Mouse (Mus musculus) liver, embryonic 11.5 days (tissue): Measurements from ENCODE around the gene Ccdc28b. TPM values are rescaled to one million over a fixed set of nuclear protein-coding genes. Genes with fewer than 3 reads are reported as not detected.

Experiments used
- ATAC-seq: fragments of 200-750 bp; cut with Nextera tagmentation; replicated peaks from 2 replicates; pipeline ENCODE4 v1.8.0; 2017; ENCODE audit warnings: moderate number of reproducible peaks, mild to moderate bottlenecking, moderate TSS enrichment, moderate library complexity; ENCODE audit not compliant: low FRiP score
- DNase-seq: peaks from one replicate; pipeline ENCODE4 v3.0.0-alpha.2; 2017; ENCODE audit warnings: low spot score
- H3K27ac ChIP-seq: fragments of 300-500 bp; sonication (generic); 2 replicates; pipeline ENCODE4 v1.5.1; 2014; ENCODE audit warnings: mild to moderate bottlenecking, low read depth, low read length, control low read depth
- H3K27me3 ChIP-seq: fragments of 300-500 bp; sonication (generic); replicated peaks from 2 replicates; pipeline ENCODE4 v1.6.1; 2014; ENCODE audit warnings: low read length, mixed read lengths; ENCODE audit not compliant: control insufficient read depth, insufficient read depth
- H3K36me3 ChIP-seq: fragments of 300-500 bp; sonication (generic); 2 replicates; pipeline ENCODE4 v1.6.1; 2014; ENCODE audit warnings: mild to moderate bottlenecking, low read length, moderate library complexity, mixed read lengths; ENCODE audit not compliant: control insufficient read depth, insufficient read depth
- H3K4me1 ChIP-seq: fragments of 300-500 bp; sonication (generic); replicated peaks from 2 replicates; pipeline ENCODE4 v1.6.1; 2014; ENCODE audit warnings: low read length, mixed read lengths; ENCODE audit not compliant: control insufficient read depth, insufficient read depth
- H3K4me2 ChIP-seq: fragments of 300-500 bp; sonication (generic); 2 replicates; pipeline ENCODE4 v1.6.1; 2014; ENCODE audit warnings: mild to moderate bottlenecking, control low read depth, moderate library complexity
- H3K4me3 ChIP-seq: fragments of 300-500 bp; sonication (generic); 2 replicates; pipeline ENCODE4 v1.5.1; 2014; ENCODE audit warnings: low read depth, low read length, control low read depth
- H3K9ac ChIP-seq: fragments of 300-500 bp; sonication (generic); 2 replicates; pipeline ENCODE4 v1.6.1; 2014; ENCODE audit warnings: low read depth, low read length, control low read depth
- H3K9me3 ChIP-seq: fragments of 300-500 bp; sonication (generic); 2 replicates; pipeline ENCODE4 v1.6.1; 2016; ENCODE audit warnings: low read length, inconsistent platforms, mixed read lengths; ENCODE audit not compliant: control insufficient read depth
- WGBS: fragments of 180-500 bp; shearing (Covaris S2); extraction: QIAGEN DNeasy Blood & Tissue Kit; methylation state at CpG from one replicate; pipeline ENCODE4 v1.1.7; 2014; 5-methylcytosine and 5-hydroxymethylcytosine counted together
- polyA plus RNA-seq: library from polyadenylated mRNA; unstranded; fragments of >200 nt; fragmentation: Nextera tagmentation; extraction: Ambion mirVana; gene quantifications from 2 replicates; pipeline ENCODE4 v1.2.1, GENCODE M21; 2014

Gene Ccdc28b
- polyA plus RNA-seq, 1 experiment from 2014 or later, result 33.1 TPM

DNA sequence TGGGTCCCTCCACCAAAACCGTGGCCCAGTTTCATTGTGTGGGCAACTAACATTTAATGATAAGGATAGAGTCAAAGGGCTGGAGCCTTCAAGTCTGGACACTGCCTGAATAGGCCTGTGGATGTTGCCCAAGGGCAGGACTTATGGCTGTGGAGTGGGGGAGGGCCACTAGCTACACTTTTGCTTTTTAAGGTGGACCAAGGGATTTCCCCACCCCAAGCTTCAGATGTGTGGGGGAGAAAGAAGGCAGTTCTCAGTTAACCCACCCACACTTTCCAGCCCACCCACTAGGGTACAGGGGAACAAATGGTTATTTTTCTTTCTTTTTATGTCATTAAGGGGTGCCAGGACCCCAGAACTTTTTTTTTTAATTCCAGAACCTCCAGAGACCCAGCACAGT, 39.4 kb downstream of the Ccdc28b start:
- H3K4me2 ChIP-seq, result peak overlapping the region; percentile 74
- no peak for ATAC-seq
- H3K36me3 ChIP-seq, result no peaks in the 10 kb centered on the region
- peaks cover 11% of the 10 kb centered on the region for H3K4me1 ChIP-seq
- no peaks in the 10 kb centered on the region for H3K27me3 ChIP-seq
- H3K9me3 ChIP-seq, result no peaks in the 10 kb centered on the region
- peak overlapping the region; percentile 39; the same call in 1 of the 2 replicates for H3K27ac ChIP-seq
- 61% methylated on average over 1 of the region's 1 CpGs for WGBS
- no peak for DNase-seq
- peak overlapping the region; percentile 55 for H3K4me3 ChIP-seq
- peak overlapping the region; percentile 66 for H3K9ac ChIP-seq

DNA sequence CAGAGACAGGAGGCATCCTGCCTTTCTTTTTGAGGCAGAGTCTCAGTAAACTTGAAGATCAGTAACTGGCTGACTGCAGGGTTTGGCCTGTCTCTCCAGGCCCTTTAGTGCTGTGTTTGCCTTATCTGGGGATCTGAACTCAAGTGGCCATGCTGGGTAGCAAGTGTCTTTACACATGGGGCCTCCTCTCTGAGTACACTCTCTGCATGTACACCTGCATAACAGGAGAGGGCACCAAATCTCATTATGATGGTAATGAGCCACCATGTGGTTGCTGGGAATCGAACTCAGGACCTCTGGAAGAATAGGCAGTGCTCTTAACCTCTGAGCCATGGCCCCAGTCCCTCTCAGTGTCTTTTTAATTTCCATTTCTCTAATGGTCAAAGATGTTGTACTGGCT, 41.5 kb downstream of the Ccdc28b start:
- WGBS, result 79% methylated on average over 1 of the region's 1 CpGs
- Histone ChIP-seq H3K4me1 (peaks cover 7% of the 10 kb centered on the region), H3K9ac (no peak overlapping the region), H3K9me3 (no peaks in the 10 kb centered on the region), H3K27me3 (no peaks in the 10 kb centered on the region), H3K36me3 (no peaks in the 10 kb centered on the region), H3K4me3 (no peak overlapping the region), H3K27ac (no peak overlapping the region), H3K4me2 (no peak overlapping the region)
- DNase-seq, result no peak
- no peak for ATAC-seq

DNA sequence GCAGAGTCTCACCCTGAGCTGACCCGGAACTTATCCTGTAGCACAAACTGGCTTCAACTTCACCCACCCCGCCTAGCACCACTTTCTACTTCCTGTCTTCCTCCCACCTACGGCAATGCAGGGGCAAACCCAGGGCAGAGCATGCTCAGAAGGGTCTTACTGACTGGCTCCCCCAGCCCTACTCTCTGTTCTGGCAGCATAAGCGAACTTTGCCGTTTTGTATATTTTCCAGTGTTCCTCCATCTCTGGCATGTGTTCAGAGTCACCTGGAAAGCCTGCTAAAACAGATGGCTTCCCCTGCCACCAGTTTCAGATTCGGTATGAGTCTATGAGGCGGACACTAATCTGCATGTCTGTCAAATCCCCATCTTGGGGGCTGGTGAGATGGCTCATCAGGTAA, 43.4 kb downstream of the Ccdc28b start:
- DNase-seq (no peak), ATAC-seq (no peak)
- H3K9me3 ChIP-seq, result no peaks in the 10 kb centered on the region
- no peak overlapping the region for H3K4me2 ChIP-seq
- H3K4me3 ChIP-seq, result no peak overlapping the region
- no peak overlapping the region for H3K27ac ChIP-seq
- peaks cover 7% of the 10 kb centered on the region for H3K4me1 ChIP-seq
- 72% methylated on average over 7 of the region's 7 CpGs for WGBS
- H3K27me3 ChIP-seq, result no peaks in the 10 kb centered on the region
- no peaks in the 10 kb centered on the region for H3K36me3 ChIP-seq
- no peak overlapping the region for H3K9ac ChIP-seq

DNA sequence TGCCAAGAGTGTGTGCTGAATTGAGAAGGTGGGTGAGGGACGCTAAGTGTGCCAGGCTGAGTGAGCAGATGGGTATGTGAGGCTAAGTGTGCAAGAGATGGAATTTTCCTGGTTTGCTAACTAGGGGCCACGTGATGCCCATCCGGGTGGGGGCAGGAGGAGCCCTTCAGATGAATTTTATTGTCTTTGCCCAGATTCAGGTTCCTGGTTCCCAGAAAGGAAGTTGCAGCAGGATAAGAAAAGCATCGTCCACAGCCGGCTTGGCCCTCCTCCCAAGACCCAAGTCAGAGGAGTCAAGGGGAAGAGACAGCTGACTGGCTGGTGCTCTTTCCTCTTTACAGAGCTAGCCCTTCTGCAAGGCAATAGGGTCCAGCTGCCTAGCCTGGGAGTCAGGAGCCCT, 45.3 kb downstream of the Ccdc28b start, which contains the start of gene Fam167b:
Gene Fam167b, minus strand, starts transcription at position 84 of the 400 bp plus-strand sequence.
- Histone ChIP-seq H3K9me3 (no peaks in the 10 kb centered on the region), H3K4me3 (no peak within 1 kb of the TSS), H3K4me1 (peaks cover 4% of the 10 kb centered on the region), H3K36me3 (no peaks in the 10 kb centered on the region), H3K4me2 (peak within 1 kb of the TSS; percentile 42), H3K27ac (no peak within 1 kb of the TSS), H3K9ac (no peak within 1 kb of the TSS; the same call in 1 of the 2 replicates), H3K27me3 (no peaks in the 10 kb centered on the region)
- 63% methylated on average over 5 of the region's 5 CpGs for WGBS
- DNase-seq, result no peak
- ATAC-seq, result no peak

DNA sequence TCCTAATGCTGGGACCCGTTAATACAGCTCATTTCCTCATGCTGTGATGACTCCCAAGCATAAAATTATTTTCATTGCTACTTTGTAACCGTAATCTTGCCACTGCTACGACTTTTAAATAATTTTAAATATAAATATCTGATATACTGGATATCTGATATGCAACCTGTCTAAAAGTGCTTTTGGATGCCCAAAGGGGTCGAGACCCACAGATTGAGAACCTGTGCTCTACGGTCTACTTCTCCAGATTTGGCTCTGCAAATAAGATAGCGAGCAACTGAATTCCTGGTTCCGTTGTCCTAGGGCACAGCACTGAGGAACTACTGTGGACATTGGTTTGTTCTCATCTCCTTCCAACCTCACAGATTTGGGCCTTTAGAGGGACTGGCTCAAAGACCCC, 46.1 kb downstream of the Ccdc28b start:
- DNase-seq (no peak), ATAC-seq (no peak)
- H3K27ac ChIP-seq, result no peak overlapping the region
- no peaks in the 10 kb centered on the region for H3K27me3 ChIP-seq
- WGBS, result 73% methylated on average over 7 of the region's 7 CpGs
- H3K9ac ChIP-seq, result no peak overlapping the region; the same call in 1 of the 2 replicates
- H3K4me1 ChIP-seq, result peaks cover 4% of the 10 kb centered on the region
- H3K4me2 ChIP-seq, result peak overlapping the region; percentile 42; the same call in 1 of the 2 replicates
- H3K4me3 ChIP-seq, result no peak overlapping the region
- H3K36me3 ChIP-seq, result no peaks in the 10 kb centered on the region
- H3K9me3 ChIP-seq, result no peaks in the 10 kb centered on the region

DNA sequence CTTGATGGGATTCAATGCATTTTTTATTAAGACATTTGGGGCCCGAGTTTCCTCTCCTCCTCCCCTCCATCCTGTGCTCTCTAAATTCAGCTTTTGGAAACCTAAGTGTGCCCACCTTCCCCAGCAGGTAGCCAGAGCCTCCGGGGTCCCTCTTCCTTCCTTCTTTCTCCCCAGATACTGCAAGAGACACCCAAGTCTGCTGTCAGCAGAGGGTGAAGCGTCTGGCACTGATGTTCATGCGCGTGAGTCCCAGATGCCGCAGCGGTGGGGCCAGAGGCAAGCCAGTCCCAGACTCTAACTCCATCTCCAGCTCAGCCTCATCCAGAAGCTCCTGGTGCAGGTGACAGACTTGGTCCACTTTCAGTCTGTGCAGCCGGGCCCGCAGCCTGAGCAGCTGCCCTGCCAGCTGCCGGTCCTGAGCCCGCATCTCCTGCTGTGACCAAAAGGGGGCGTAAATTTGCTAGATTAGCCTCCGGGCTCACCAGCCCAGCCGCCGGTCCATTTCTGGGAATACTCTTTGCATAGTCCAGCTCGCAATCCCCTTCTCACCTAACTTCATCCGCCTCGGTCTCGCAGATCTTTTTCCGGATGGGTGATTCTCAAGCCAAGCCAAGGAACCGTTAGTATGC, 46.8 kb downstream of the Ccdc28b start:
- H3K4me2 ChIP-seq, result peak overlapping the region; percentile 42

DNA sequence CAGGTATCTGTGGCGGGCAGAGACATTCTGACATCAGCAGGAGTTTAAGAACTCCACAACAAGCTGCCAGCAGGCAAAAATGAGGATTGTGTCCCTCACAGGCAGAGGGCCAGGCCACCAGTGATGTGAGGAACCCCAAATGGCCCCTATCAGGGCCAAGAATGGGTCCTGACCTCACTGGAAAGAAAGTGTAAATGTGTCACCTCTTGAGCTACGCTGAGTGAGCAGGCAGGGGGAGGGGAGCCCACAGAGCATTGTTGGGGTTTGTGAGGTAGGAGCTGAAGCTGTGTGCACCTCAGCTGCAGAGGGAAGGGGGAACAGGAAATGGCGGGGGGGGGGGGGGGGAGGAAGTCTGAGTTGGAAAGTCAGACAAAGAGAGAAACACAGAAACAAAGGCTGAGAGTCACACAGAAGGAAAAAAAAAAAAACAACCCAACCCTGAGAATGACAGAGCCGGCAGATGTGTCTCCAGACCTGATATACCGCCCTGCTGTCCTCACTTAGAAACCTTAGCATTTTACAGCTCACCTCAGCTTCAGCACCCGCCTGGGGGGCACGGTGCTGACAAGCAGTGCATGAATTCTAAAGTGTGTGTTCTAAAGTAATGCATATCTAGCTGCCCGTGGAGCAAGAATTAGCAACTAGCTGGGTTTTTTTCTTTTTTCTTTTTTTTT, 48.4 kb downstream of the Ccdc28b start:
- no peak for DNase-seq
- ATAC-seq, result no peak
- Histone ChIP-seq H3K4me2 (peak overlapping the region; percentile 19; the same call in 1 of the 2 replicates), H3K9me3 (no peaks in the 10 kb centered on the region), H3K4me3 (no peak overlapping the region), H3K27ac (no peak overlapping the region; the same call in 1 of the 2 replicates), H3K27me3 (no peaks in the 10 kb centered on the region), H3K9ac (no peak overlapping the region), H3K36me3 (no peaks in the 10 kb centered on the region), H3K4me1 (peaks cover 4% of the 10 kb centered on the region)
- WGBS, result 39% methylated on average over 7 of the region's 8 CpGs

More for the DNA sequence above, 46.8 kb downstream of the Ccdc28b start:
- no peaks in the 10 kb centered on the region for H3K36me3 ChIP-seq
- H3K4me1 ChIP-seq, result peaks cover 4% of the 10 kb centered on the region
- DNase-seq (peak; percentile 56), ATAC-seq (no peak)
- H3K27me3 ChIP-seq, result no peaks in the 10 kb centered on the region
- no peak overlapping the region for H3K27ac ChIP-seq
- H3K4me3 ChIP-seq, result no peak overlapping the region; the same call in 1 of the 2 replicates
- 36% methylated on average over 21 of the region's 21 CpGs for WGBS
- H3K9me3 ChIP-seq, result no peaks in the 10 kb centered on the region
- H3K9ac ChIP-seq, result no peak overlapping the region

DNA sequence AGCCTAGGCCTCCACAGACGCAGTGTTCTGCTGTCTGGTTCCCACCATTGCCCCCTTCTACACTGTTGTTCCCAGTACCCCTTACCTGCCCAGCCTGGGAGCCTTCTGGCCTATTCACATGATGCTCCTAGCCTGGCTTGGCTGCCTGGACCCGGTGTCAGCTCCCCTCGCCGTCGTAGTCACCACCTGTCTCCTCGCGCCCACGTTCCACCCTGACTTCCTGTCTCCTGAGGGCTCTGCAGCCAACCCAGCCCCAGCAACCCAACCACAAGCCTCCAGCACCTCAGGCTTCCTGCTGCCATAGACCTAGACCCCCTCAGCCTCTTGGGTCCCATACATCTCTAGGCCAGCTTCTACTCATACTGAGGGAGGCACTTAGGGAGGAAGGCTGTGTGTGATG, 50.3 kb downstream of the Ccdc28b start, which contains the start of gene Lck:
Gene Lck, minus strand, starts transcription at position 212 of the 400 bp plus-strand sequence.
- H3K9ac ChIP-seq, result no peak within 1 kb of the TSS
- DNase-seq, result no peak
- no peaks in the 10 kb centered on the region for H3K27me3 ChIP-seq
- no peaks in the 10 kb centered on the region for H3K36me3 ChIP-seq
- H3K9me3 ChIP-seq, result no peaks in the 10 kb centered on the region
- H3K27ac ChIP-seq, result peak within 1 kb of the TSS; percentile 53; the same call in 1 of the 2 replicates
- H3K4me3 ChIP-seq, result no peak within 1 kb of the TSS
- 66% methylated on average over 8 of the region's 8 CpGs for WGBS
- H3K4me1 ChIP-seq, result peaks cover 4% of the 10 kb centered on the region
- no peak within 1 kb of the TSS for H3K4me2 ChIP-seq
- ATAC-seq, result no peak

DNA sequence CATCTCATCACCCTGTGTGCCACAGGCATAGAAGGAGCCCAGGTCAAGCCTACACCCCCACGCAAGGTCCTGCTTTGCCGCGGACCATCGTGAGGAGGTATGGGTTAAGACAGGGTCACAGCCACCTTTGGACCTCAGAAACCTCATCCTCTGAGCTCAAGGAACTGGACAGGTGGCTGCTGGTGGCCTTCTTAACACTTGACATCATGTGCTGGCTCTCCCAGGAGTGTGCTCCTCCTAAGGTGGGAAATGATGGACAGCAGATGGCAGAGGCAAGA, 50.7 kb downstream of the Ccdc28b start:
- H3K4me3 ChIP-seq, result no peak overlapping the region
- H3K9ac ChIP-seq, result no peak overlapping the region
- no peak overlapping the region for H3K4me2 ChIP-seq
- ATAC-seq (no peak), DNase-seq (no peak)
- peak overlapping the region; percentile 53; the same call in 1 of the 2 replicates for H3K27ac ChIP-seq
- H3K27me3 ChIP-seq, result no peaks in the 10 kb centered on the region
- H3K4me1 ChIP-seq, result peaks cover 4% of the 10 kb centered on the region
- H3K9me3 ChIP-seq, result no peaks in the 10 kb centered on the region
- H3K36me3 ChIP-seq, result no peaks in the 10 kb centered on the region
- 95% methylated on average over 4 of the region's 4 CpGs for WGBS
